Mouse (Mus musculus): Measurements from ENCODE around the gene Ror2. TPM values are rescaled to one million over a fixed set of nuclear protein-coding genes. Genes with fewer than 3 reads are reported as not detected.
A peak's percentile ranks its signal among the peaks of the same experiment; 100 is the strongest.

Ror2 gene
- total RNA-seq, 2 experiments from 2014 or later = 5.3 to 5.8 TPM

GRCm38 (mm10) chr13:53095222-53095621 is 190.7 kb downstream of the Ror2 start:
- DNase-seq = peak in 1 of 2 experiments; percentile 45
- intact Hi-C loops (cut with DNase I) = loop anchor here (5.0 kb wide), 1 partner anchor 113 kb away; the partner anchor contains the start of gene Nfil3

- intact Hi-C loops (cut with DNase I) = loop anchor here (5.0 kb wide), 1 partner anchor 112 kb away; the partner anchor contains the start of gene Nfil3
- DNase-seq = no peak
Measured at GRCm38 (mm10) chr13:53094658-53095057, 191.3 kb downstream of the Ror2 start.

- intact Hi-C loops (cut with DNase I) = no loop called here
- no peak for DNase-seq
Measured at GRCm38 (mm10) chr13:53093407-53093806, 192.5 kb downstream of the Ror2 start.

GRCm38 (mm10) chr13:53086552-53087282 is 199.2 kb downstream of the Ror2 start:
- no peak for DNase-seq
- intact Hi-C loops (cut with DNase I) = no loop called here

- intact Hi-C loops (cut with DNase I) = no loop called here
- no peak for DNase-seq
Measured at GRCm38 (mm10) chr13:53081846-53082245, 204.1 kb downstream of the Ror2 start.

- DNase-seq = no peak
- intact Hi-C loops (cut with DNase I) = no loop called here
Measured at GRCm38 (mm10) chr13:53077732-53078345, 208.1 kb downstream of the Ror2 start.

- DNase-seq = no peak
- intact Hi-C loops (cut with DNase I) = no loop called here
Measured at GRCm38 (mm10) chr13:53075006-53075405, 210.9 kb downstream of the Ror2 start.

GRCm38 (mm10) chr13:53069076-53069690 is 216.7 kb downstream of the Ror2 start:
- peak; percentile 32 to 36 for DNase-seq
- intact Hi-C loops (cut with DNase I) = loop anchor here (2.0 kb wide), 1 partner anchor 60 kb away; no protein-coding TSS in a partner anchor

GRCm38 (mm10) chr13:53068461-53068860 is 217.5 kb downstream of the Ror2 start:
- intact Hi-C loops (cut with DNase I) = loop anchor here (2.0 kb wide), 1 partner anchor 60 kb away; no protein-coding TSS in a partner anchor
- no peak for DNase-seq

GRCm38 (mm10) chr13:53067949-53068348 is 218.0 kb downstream of the Ror2 start:
- peak; percentile 90 for DNase-seq
- intact Hi-C loops (cut with DNase I) = loop anchor here (2.0 kb wide), 2 partner anchors 33 to 59 kb away; no protein-coding TSS in a partner anchor

GRCm38 (mm10) chr13:53065122-53065521 is 220.8 kb downstream of the Ror2 start:
- DNase-seq = no peak
- intact Hi-C loops (cut with DNase I) = no loop called here

- intact Hi-C loops (cut with DNase I) = no loop called here
- peak; percentile 40 to 44 for DNase-seq
Measured at GRCm38 (mm10) chr13:53064681-53065080, 221.2 kb downstream of the Ror2 start.

Other genes starting within 250 kb of the Ror2 start
- 10 to 100 TPM; 17.9 to 18.1 TPM for gene Sptlc1, start 91.3 kb upstream of the Ror2 start, total RNA-seq (2021)
- gene Msx2, start 186.9 kb upstream of the Ror2 start, total RNA-seq (2021) = 1 to 10 TPM in 1 of 2 experiments, under 1 TPM in 1; 0.79 to 1.1 TPM

All from heart, postnatal 10 days (tissue).